ENCODE assay signal across 8 mouse cellular contexts in genomic region chr17:27228216-27228915, GRCm38 (mm10). TPM values are rescaled to one million over a fixed set of nuclear protein-coding genes. Genes with fewer than 3 reads are reported as not detected.
DNase-seq lines count a peak whose midpoint lies in the region; ATAC-seq and TF ChIP-seq lines count a peak whose summit lies in the region.

No protein-coding gene starts in this region.

- no peaks in the 10 kb centered on the region for H3K4me1 ChIP-seq in limb, embryonic 14.5 days (ENCODE audit: control insufficient read depth, insufficient read depth, low read length)
- H3K4me1 ChIP-seq in neural tube, embryonic 12.5 days, result peaks cover 40% of the 10 kb centered on the region
- no peaks in the 10 kb centered on the region for H3K4me1 ChIP-seq in intestine, embryonic 15.5 days (replicated peaks)

- peak; percentile 62 to 87 for DNase-seq in spleen, postnatal 4 days (ENCODE audit: low spot score in 2 of 2)
- DNase-seq in spleen, adult 12 weeks (ENCODE audit: low spot score), result no peak
- DNase-seq in adrenal gland, postnatal 14 days, result peak; percentile 92
- peak; percentile 78 to 87 for DNase-seq in gastrocnemius, postnatal 4 days (ENCODE audit: low spot score in 2 of 2)
- DNase-seq in limb, embryonic 14.5 days (ENCODE audit: low spot score), result peak; percentile 81

- H3K27ac ChIP-seq in limb, embryonic 14.5 days (replicated peaks; ENCODE audit: low read depth, low read length), result no peak overlapping the region
- peak overlapping the region; percentile 28; the same call in 1 of the 2 replicates for H3K27ac ChIP-seq in neural tube, embryonic 12.5 days
- H3K27ac ChIP-seq in intestine, embryonic 15.5 days, result no peak overlapping the region

- H3K27me3 ChIP-seq in limb, embryonic 14.5 days (ENCODE audit: control insufficient read depth, insufficient read depth, low read length), result no peaks in the 10 kb centered on the region; the same call in 1 of the 2 replicates
- no peaks in the 10 kb centered on the region for H3K27me3 ChIP-seq in neural tube, embryonic 12.5 days (replicated peaks)
- 0 out of 2 replicates have a peak, but pooled peaks cover 2% of the 10 kb centered on the region for H3K27me3 ChIP-seq in intestine, embryonic 15.5 days (replicated peaks)

- no peak for ATAC-seq in limb, embryonic 14.5 days (ENCODE audit: low FRiP score, low read depth)
- peak; percentile 77 for ATAC-seq in neural tube, embryonic 12.5 days (ENCODE audit: low FRiP score, low read depth)
- no peak for ATAC-seq in erythroid progenitor cell, adult 5-6 weeks (replicated peaks; ENCODE audit: low FRiP score, poor library complexity, severe bottlenecking)
- ATAC-seq in intestine, embryonic 15.5 days, result no peak

- H3K4me3 ChIP-seq in limb, embryonic 14.5 days (replicated peaks; ENCODE audit: low read length), result no peak overlapping the region
- H3K4me3 ChIP-seq in neural tube, embryonic 12.5 days, result no peak overlapping the region
- no peak overlapping the region for H3K4me3 ChIP-seq in intestine, embryonic 15.5 days (replicated peaks)

- no peak for TF ChIP-seq POLR2A in limb, embryonic 14.5 days (IDR thresholded peaks at IDR 0.05; ENCODE audit: borderline replicate concordance, extremely low read depth, insufficient read depth, insufficient read length)

- WGBS in limb, embryonic 14.5 days, result 23% methylated on average over 11 of the region's 11 CpGs
- 15% methylated on average over 11 of the region's 11 CpGs for WGBS in neural tube, embryonic 12.5 days
- WGBS in intestine, embryonic 15.5 days, result 18% methylated on average over 11 of the region's 11 CpGs

- no peaks in the 10 kb centered on the region for H3K36me3 ChIP-seq in limb, embryonic 14.5 days (ENCODE audit: control insufficient read depth, insufficient read depth, low read length)
- no peaks in the 10 kb centered on the region for H3K36me3 ChIP-seq in neural tube, embryonic 12.5 days
- no peaks in the 10 kb centered on the region for H3K36me3 ChIP-seq in intestine, embryonic 15.5 days

- no peak overlapping the region for H3K9ac ChIP-seq in limb, embryonic 14.5 days (ENCODE audit: low read depth, low read length, severe bottlenecking)
- no peak overlapping the region for H3K9ac ChIP-seq in neural tube, embryonic 12.5 days
- H3K9ac ChIP-seq in intestine, embryonic 15.5 days, result no peak overlapping the region

- H3K4me2 ChIP-seq in limb, embryonic 14.5 days (replicated peaks; ENCODE audit: low read depth, low read length, severe bottlenecking), result no peak overlapping the region
- no peak overlapping the region for H3K4me2 ChIP-seq in neural tube, embryonic 12.5 days (replicated peaks)
- no peak overlapping the region for H3K4me2 ChIP-seq in intestine, embryonic 15.5 days (replicated peaks)

- no peaks in the 10 kb centered on the region for H3K9me3 ChIP-seq in limb, embryonic 14.5 days (ENCODE audit: control insufficient read depth, low read length)
- H3K9me3 ChIP-seq in neural tube, embryonic 12.5 days, result no peaks in the 10 kb centered on the region
- H3K9me3 ChIP-seq in intestine, embryonic 15.5 days, result no peaks in the 10 kb centered on the region

RNA-seq across cellular contexts. Expression of gene Lemd2, which starts 24.1 kb away (rescaled TPM):
- total RNA-seq in adrenal gland, postnatal 14 days (2021), result 49.6 and 54.7 TPM in 2 replicates
- total RNA-seq in gastrocnemius, postnatal 4 days (2021), result 10 to 100 TPM; 34.2 to 34.4 TPM
- 93.5 and 126 TPM in 2 replicates for polyA plus RNA-seq in limb, embryonic 14.5 days (2012; rRNA removed)
- polyA plus RNA-seq in limb, embryonic 14.5 days (2014; fragmentation: Nextera tagmentation; extraction: Ambion mirVana), result 20.0 and 21.2 TPM in 2 replicates
- polyA plus RNA-seq in neural tube, embryonic 12.5 days (2016; fragmentation: Nextera tagmentation; extraction: Ambion mirVana), result 33.1 and 34.5 TPM in 2 replicates
- total RNA-seq in erythroid progenitor cell, adult 5-6 weeks (2015; ENCODE audit: low replicate concordance), result 14.1 and 49.5 TPM in 2 replicates
- total RNA-seq in erythroid progenitor cell, adult 5-6 weeks (2017; ENCODE audit: low replicate concordance), result 17.6 and 31.8 TPM in 2 replicates
- polyA plus RNA-seq in intestine, embryonic 15.5 days (2015; fragmentation: Nextera tagmentation; extraction: Ambion mirVana), result 10.9 and 12.2 TPM in 2 replicates
